Mouse (Mus musculus) urinary bladder, adult 2 months (tissue): ENCODE results near the gene Rab6b. TPM values are rescaled to one million over a fixed set of nuclear protein-coding genes. Genes with fewer than 3 reads are reported as not detected.

Experiments used
- DNase-seq: peaks from one replicate; pipeline ENCODE4 v3.0.0; 2022; ENCODE audit warnings: low spot score
- polyA plus RNA-seq: library from polyadenylated mRNA; depleted of rRNA; stranded (reverse); fragments of >200 nt; gene quantifications from 2 replicates; pipeline ENCODE4 v1.2.3, GENCODE M21; 2012; rRNA removed

Rab6b gene
- 4.4 and 6.9 TPM in 2 replicates for polyA plus RNA-seq

GRCm38 (mm10) chr9:103111621-103112470, at the start of gene Rab6b:
Gene Rab6b (plus strand): TSS chr9:103111787.
- peak; percentile 37 for DNase-seq

- no peak for DNase-seq
These were observed 48.0 kb upstream of the Rab6b start for GRCm38 (mm10) chr9:103063591-103063990.

GRCm38 (mm10) chr9:103066845-103067244, 44.7 kb upstream of the Rab6b start:
- no peak for DNase-seq

DNA sequence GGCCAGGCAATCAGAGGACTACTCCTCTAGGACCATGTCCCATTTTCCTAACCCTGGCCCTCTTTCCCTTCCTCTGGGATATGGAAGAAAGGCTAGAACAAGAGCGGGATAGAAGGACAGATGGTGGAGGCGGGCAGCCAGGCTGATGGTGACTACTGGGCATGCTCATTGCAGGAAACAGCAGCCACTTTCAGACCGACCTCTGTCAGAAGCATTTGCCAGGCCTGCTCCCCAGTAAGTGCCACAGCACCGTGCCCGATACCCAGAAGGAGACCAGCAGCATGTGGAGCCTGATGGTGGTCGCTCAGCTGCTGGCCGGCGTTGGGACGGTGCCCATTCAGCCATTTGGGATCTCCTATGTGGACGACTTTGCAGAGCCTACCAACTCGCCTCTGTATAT, 43.9 kb upstream of the Rab6b start:
- no peak for DNase-seq

GRCm38 (mm10) chr9:103068769-103069168, 42.8 kb upstream of the Rab6b start:
- DNase-seq = no peak

DNA sequence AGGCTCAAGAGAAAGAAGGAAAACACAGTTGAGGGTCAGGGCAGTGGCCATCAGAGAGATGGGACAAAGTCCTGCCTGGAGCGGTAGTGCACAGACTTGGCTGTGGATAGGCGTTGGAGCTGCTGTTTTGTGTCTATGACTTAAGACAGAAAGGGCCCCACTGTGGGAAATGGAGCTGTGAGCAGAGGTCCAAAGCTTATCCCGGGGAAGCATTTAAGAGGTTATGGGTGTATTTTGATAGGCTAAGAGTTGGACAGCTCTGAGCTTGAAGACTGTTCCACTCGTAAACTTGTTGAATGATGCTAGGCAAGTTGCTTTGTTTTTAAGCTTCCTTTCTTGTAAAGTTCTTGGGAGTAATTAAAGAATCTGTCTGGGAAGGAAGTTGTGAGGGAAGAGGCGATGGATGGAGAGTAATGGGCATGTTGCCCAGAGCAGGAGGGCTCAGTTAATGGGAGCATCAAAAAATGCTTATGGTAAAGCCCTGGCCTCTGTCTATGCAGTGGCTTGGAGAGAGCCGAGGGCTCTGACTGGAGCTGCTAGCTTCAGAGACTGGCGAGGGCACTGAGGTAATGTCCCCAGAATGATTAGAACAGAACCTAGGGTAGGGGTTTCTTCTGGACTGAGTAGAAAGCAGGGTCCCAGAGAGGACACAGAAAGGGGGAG, 39.9 kb upstream of the Rab6b start:
- no peak for DNase-seq

GRCm38 (mm10) chr9:103072204-103072599, 39.4 kb upstream of the Rab6b start:
- no peak for DNase-seq

- no peak for DNase-seq
These were observed 38.6 kb upstream of the Rab6b start for GRCm38 (mm10) chr9:103072926-103073515.

GRCm38 (mm10) chr9:103076836-103077531, 34.6 kb upstream of the Rab6b start:
- DNase-seq = no peak

GRCm38 (mm10) chr9:103078194-103078691, 33.3 kb upstream of the Rab6b start:
- no peak for DNase-seq

DNA sequence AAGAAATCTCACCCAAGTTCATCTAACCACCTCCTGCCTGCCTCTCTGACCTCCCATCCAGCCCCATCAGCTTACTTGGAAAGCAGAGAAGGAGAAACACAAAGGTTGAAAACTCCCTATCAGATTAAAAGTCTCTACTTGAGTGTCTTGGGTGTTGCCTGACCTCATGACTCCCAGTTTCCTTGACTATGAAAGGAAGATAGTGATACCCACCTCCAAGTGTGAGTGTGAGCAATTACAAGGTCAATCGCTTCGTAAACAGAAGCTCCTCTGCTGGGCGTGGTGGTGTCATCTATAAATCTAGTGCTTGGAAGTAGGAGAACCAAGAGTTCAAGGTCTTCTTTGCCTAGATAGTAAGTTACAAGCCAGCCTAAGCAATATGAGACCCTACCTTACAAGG, 31.4 kb upstream of the Rab6b start:
- no peak for DNase-seq

DNA sequence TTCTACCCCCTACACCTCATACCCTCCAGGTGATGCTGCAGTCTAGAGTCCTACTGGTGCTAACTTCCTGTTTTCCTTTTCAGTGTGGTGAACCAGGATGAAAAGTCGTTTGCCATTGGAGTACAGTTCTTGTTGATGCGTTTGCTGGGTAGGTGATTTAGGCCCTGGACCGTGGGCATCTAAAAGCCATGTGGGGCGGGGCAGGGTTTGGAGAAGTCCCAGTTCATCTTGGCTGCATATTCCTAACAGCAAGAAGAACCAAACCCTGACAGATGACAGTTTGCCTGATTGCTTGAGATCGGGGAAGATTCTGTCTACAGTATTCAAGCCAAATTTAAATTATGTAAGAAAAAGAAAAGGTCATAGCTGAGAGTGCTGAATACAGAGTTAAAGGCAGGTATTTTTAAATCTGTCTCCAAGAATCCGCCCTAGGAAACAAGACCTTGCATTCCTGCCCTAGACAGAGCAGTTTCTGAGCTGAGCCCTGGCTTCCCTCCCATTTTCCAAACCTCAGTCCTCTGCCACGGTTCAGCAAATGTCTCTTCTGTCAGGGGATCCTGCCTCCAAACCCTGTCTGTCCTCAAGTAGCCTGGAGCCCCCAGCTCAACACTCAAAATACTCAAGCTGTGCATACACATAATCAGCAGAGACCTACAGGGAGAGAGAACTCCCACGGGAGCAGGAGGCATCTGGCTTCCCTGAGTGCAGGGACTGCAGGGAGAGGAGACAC, 29.2 kb upstream of the Rab6b start:
- no peak for DNase-seq

DNA sequence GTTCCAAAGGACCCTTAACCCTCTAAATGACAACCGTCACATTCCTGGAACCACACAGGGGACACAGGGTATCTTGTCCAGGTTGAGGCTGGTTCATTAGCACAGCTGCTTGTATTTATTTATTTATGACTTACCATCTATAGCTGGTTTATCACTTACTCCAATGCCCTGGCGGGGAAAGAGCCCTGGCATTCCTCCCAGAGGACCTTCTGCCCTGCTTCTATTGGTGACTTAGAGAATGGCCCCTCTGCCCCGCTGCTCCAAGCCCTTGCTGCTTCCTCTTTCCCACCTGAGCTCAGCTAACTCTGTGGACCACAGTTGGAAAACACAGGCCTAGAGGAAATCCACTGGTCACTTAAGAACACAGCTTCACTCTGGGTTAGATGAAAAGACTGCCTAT, 28.2 kb upstream of the Rab6b start:
- DNase-seq = no peak

- DNase-seq = no peak
These were observed 24.9 kb upstream of the Rab6b start for GRCm38 (mm10) chr9:103086736-103087135.

DNA sequence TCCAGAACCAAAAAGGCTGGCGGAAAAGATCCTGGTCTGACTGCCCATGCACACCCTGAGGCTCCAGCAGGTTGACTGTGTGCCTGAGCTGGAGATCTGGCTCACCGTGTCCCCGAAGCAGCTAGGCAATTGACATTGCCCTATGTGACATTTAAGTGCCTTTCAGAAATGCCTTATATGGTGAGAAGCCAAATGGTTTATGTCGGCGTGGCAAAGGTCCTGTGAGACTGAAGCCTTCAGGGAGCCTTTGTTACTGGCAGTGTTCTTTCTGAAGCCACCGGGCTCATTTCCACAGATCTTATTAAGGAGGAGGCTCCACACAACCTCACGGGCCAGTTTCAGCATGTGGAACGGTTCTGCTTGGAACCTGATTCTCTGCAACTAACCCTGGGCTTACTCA, 24.3 kb upstream of the Rab6b start:
- DNase-seq = no peak

- no peak for DNase-seq
These were observed 22.9 kb upstream of the Rab6b start for GRCm38 (mm10) chr9:103088661-103089060.

DNA sequence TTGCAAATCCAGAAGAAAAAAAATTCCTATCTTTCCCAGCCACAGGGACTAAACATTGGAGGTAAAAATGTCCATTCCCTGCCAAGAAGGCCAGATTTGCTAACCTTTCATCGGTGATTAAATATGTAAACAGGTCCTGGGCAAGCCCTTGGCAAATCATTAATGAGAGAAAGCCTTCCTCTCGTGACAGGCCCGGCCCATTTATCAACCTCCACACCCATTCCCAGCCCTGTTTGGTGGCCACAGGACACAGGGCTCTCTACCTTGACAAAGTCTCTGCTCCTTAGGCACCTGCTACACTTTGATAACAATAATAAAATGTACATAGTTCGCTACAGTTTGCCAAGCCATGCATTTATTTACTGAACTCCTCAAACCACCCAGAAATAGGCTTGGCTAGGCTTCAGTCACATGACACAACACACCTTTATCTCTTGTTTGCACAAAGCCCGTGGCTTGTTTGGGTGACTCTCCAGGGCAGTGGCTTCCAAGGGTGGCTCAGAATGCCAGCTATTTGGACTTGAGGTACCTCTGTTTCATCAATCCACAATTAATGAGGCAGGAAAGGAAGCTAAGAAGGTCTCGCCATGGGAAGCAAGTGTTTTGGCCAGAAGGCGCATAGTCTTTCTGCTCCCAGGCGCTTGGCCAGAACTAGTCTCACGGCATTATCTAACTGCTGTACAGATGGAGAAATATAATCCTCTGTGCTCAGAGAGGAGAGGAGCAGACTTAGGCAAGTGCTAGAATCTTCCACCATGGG, 21.3 kb upstream of the Rab6b start:
- no peak for DNase-seq

DNA sequence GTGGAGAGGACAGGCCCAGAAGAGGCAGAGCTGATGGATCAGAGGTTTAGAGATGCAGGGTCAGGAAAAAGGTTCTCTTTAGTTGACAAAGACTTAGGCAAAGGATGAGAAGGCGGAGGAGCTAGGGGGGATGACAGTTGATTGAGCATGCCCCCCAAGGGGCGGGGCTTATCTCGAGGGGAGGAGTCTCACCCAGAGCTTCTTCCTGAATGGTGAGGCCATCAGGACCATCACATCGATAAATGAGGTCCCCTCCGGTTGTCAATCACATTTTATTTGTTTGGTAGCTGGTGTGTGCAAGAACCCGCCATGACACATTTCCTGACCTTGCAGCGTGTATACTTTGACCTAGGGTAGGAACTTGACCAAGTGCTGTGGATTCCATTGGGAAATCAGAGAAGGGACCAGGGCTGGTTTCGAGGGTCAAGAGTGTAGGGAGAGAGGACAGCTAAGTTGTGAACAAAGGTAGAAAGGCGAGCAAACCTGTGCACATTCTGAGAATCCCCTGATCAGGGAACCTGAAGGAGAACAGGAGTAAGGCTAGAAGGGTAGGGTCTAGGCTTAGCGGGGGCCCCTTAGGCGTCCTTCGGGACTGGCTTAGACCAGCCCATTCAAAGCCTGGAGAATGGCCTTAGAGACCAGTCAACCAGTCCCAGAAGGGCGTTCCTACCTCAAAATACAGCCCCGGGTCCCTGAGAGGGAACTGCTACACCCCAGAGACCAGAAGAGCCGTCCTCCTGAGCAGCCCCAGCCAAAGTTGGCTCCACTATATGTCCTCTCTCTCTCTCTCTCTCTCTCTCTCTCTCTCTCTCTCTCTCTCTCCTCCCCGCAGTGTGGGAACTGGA, 20.3 kb upstream of the Rab6b start:
- DNase-seq = no peak

DNA sequence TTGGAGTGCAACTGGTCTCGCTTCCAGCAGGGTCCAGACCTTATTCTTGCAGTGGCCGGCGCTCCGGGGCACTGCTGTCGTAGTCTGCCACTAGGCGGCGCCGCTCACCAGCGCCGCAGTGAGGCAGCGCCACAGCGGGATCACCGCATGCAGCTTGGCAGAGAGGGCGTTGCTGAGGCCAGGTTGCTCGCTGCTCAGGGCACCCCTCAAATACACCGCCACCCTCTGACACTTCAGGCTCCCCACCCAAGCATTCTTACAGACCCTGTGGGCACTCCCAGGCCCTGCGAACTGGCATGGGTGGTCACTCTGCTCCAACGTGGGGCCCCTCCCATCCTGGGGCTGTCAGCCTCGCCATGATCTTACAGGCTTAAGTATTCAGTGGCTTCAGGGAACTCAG, 19.3 kb upstream of the Rab6b start:
- DNase-seq = peak; percentile 64

- no peak for DNase-seq
These were observed 17.9 kb upstream of the Rab6b start for GRCm38 (mm10) chr9:103093681-103094080.
